Mouse (Mus musculus): ENCODE results near the gene Pigk.

DNA sequence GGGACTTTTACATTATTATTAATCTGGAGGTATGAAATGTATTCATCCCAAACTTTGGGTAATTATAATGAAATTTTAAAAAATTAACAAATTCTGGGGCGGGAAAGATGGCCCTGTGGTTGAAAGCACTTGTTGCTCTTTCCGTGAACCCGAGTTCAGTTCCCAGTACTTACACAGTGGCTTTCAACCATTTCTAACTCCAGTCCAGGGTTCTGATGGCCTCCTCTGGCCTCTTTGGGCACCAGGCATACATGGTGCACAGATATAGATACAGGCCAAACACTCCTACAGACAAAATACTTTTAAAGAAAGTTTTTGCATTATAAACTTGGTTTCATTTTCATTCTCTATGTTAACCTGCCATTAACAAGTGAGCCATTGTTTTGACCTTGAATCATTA, 199.7 kb downstream of the Pigk start:
- TF ChIP-seq CTCF (IDR thresholded peaks at IDR 0.05; ENCODE audit: extremely low read depth, insufficient read length, insufficient replicate concordance, low read depth, low read length) (no peak), POLR2A (IDR thresholded peaks at IDR 0.05; ENCODE audit: low read depth, low read length) (no peak)
